Comparison of ENCODE assay signal across 12 mouse cellular contexts in the genomic region with DNA sequence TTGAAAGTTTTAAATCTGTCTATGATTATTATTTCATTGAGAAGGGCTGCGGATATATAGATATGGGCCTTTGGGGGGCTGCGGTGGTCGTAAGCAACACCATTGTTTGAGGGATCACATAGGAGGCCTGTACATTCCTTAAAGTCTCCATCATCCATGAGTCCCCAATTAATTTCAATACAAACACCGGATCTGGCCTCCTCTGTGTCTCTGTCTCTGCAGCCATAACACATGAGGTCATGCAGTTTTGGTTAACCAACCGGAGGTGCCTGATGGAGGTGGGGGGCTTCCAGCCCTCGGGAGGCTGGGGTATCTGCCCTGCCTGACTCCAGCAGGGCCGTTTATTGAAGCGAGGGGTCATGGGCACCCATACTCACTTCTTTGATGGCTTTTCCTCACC. TPM values are rescaled to one million over a fixed set of nuclear protein-coding genes. Genes with fewer than 3 reads are reported as not detected.
DNase-seq lines count a peak whose midpoint lies in the region; ATAC-seq and TF ChIP-seq lines count a peak whose summit lies in the region.
"Had no signal": no experiment of that assay in that cellular context is flagged by ENCODE, and none has a peak within 500 bp of the region (broad histone marks: within the 10 kb centered on the region; RNA-seq: fewer than 3 reads in every experiment).

No protein-coding gene starts in this region.

- no peaks in the 10 kb centered on the region for H3K36me3 ChIP-seq in heart, embryonic 11.5 days (ENCODE audit: control insufficient read depth, insufficient read depth, low read length)
- H3K36me3 ChIP-seq in lung, postnatal 0 days (ENCODE audit: insufficient read depth, low read length), result no peaks in the 10 kb centered on the region
- H3K36me3 ChIP-seq in intestine, embryonic 16.5 days (ENCODE audit: control insufficient read depth, insufficient read depth, low read length), result no peaks in the 10 kb centered on the region
- H3K36me3 ChIP-seq in stomach, embryonic 15.5 days, result no peaks in the 10 kb centered on the region
- H3K36me3 ChIP-seq: forebrain, embryonic 15.5 days; midbrain, embryonic 15.5 days had no signal

- TF ChIP-seq CTCF in lung, postnatal 0 days (IDR thresholded peaks at IDR 0.05), result no peak

- no peak overlapping the region for H3K4me2 ChIP-seq in heart, embryonic 11.5 days
- H3K4me2 ChIP-seq in lung, postnatal 0 days (replicated peaks; ENCODE audit: low read depth, low read length), result no peak overlapping the region
- H3K4me2 ChIP-seq in intestine, embryonic 16.5 days (ENCODE audit: low read depth, low read length), result peak overlapping the region; percentile 3; the same call in 1 of the 2 replicates
- H3K4me2 ChIP-seq in stomach, embryonic 15.5 days, result no peak overlapping the region; the same call in 1 of the 2 replicates
- H3K4me2 ChIP-seq: forebrain, embryonic 15.5 days; midbrain, embryonic 15.5 days had no signal

- H3K9me3 ChIP-seq in heart, embryonic 11.5 days (replicated peaks; ENCODE audit: control insufficient read depth, low read length), result no peaks in the 10 kb centered on the region
- H3K9me3 ChIP-seq in lung, postnatal 0 days (ENCODE audit: low read length), result no peaks in the 10 kb centered on the region
- no peaks in the 10 kb centered on the region for H3K9me3 ChIP-seq in intestine, embryonic 16.5 days (ENCODE audit: control insufficient read depth, low read length)
- no peaks in the 10 kb centered on the region for H3K9me3 ChIP-seq in stomach, embryonic 15.5 days
- H3K9me3 ChIP-seq: forebrain, embryonic 15.5 days; midbrain, embryonic 15.5 days had no signal

- no peak for TF ChIP-seq EP300 in lung, postnatal 0 days (IDR thresholded peaks at IDR 0.05)

- DNase-seq in heart, postnatal 14 days, result no peak
- DNase-seq in lung, postnatal 0 days (ENCODE audit: low spot score), result peak; percentile 33
- DNase-seq in lung, postnatal 14 days, result no peak
- DNase-seq in urinary bladder, postnatal 14 days (ENCODE audit: low spot score), result no peak
- no peak for DNase-seq in thymus, postnatal 36 days

- no peak for ATAC-seq in heart, embryonic 11.5 days (replicated peaks; ENCODE audit: insufficient number of reproducible peaks, low FRiP score, low TSS enrichment)
- peak; percentile 76 for ATAC-seq in lung, postnatal 0 days
- 0 out of 2 replicates have a peak, but pooled peaks have one; percentile 44 for ATAC-seq in intestine, embryonic 16.5 days
- ATAC-seq in stomach, embryonic 15.5 days (ENCODE audit: insufficient read depth, low FRiP score, low read depth), result no peak
- ATAC-seq: forebrain, embryonic 15.5 days; midbrain, embryonic 15.5 days had no signal

- WGBS in heart, embryonic 11.5 days (ENCODE audit: insufficient replicate concordance), result 59% methylated on average over 8 of the region's 8 CpGs
- WGBS in lung, postnatal 0 days, result 50% methylated on average over 8 of the region's 8 CpGs
- 50% methylated on average over 8 of the region's 8 CpGs for WGBS in intestine, embryonic 16.5 days
- 53% methylated on average over 8 of the region's 8 CpGs for WGBS in stomach, embryonic 15.5 days

- peak overlapping the region; percentile 57 for H3K27ac ChIP-seq in heart, embryonic 11.5 days (ENCODE audit: low read depth, low read length)
- no peak overlapping the region for H3K27ac ChIP-seq in lung, postnatal 0 days (ENCODE audit: low read length)
- H3K27ac ChIP-seq in intestine, embryonic 16.5 days (ENCODE audit: low read length), result peak overlapping the region; percentile 77
- peak overlapping the region; percentile 78 for H3K27ac ChIP-seq in stomach, embryonic 15.5 days
- H3K27ac ChIP-seq: forebrain, embryonic 15.5 days; midbrain, embryonic 15.5 days had no signal

- no peak overlapping the region for H3K4me3 ChIP-seq in heart, embryonic 11.5 days (ENCODE audit: low read depth, low read length)
- no peak overlapping the region for H3K4me3 ChIP-seq in lung, postnatal 0 days (ENCODE audit: low read depth, low read length)
- H3K4me3 ChIP-seq in intestine, embryonic 16.5 days (ENCODE audit: low read length), result no peak overlapping the region
- H3K4me3 ChIP-seq in stomach, embryonic 15.5 days (replicated peaks), result no peak overlapping the region
- H3K4me3 ChIP-seq: forebrain, embryonic 15.5 days; midbrain, embryonic 15.5 days had no signal

- intact Hi-C loops in heart, postnatal 14 days (cut with DNase I), result loop anchor here (5.0 kb wide), 1 partner anchor 52 kb away; no protein-coding TSS in a partner anchor

- H3K27me3 ChIP-seq in heart, embryonic 11.5 days (ENCODE audit: control insufficient read depth, insufficient read depth, low read length), result no peaks in the 10 kb centered on the region
- H3K27me3 ChIP-seq in lung, postnatal 0 days (replicated peaks; ENCODE audit: insufficient read depth, low read length), result no peaks in the 10 kb centered on the region
- H3K27me3 ChIP-seq in intestine, embryonic 16.5 days (replicated peaks; ENCODE audit: control insufficient read depth, insufficient read depth, low read length), result no peaks in the 10 kb centered on the region
- H3K27me3 ChIP-seq in stomach, embryonic 15.5 days (replicated peaks), result no peaks in the 10 kb centered on the region
- H3K27me3 ChIP-seq: forebrain, embryonic 15.5 days; midbrain, embryonic 15.5 days had no signal

- peaks cover 14% of the 10 kb centered on the region for H3K4me1 ChIP-seq in heart, embryonic 11.5 days (ENCODE audit: control insufficient read depth, insufficient read depth, low read length)
- H3K4me1 ChIP-seq in lung, postnatal 0 days (ENCODE audit: insufficient read depth, low read depth, low read length), result 0 out of 2 replicates have a peak, but pooled peaks cover 7% of the 10 kb centered on the region
- H3K4me1 ChIP-seq in intestine, embryonic 16.5 days (ENCODE audit: control insufficient read depth, insufficient read depth, low read length), result peaks cover 9% of the 10 kb centered on the region
- peaks cover 16% of the 10 kb centered on the region for H3K4me1 ChIP-seq in stomach, embryonic 15.5 days

- no peak overlapping the region for H3K9ac ChIP-seq in heart, embryonic 11.5 days (ENCODE audit: low read depth, low read length)
- no peak overlapping the region for H3K9ac ChIP-seq in lung, postnatal 0 days (replicated peaks; ENCODE audit: low read depth)
- no peak overlapping the region for H3K9ac ChIP-seq in intestine, embryonic 16.5 days (ENCODE audit: low read depth, low read length)
- no peak overlapping the region for H3K9ac ChIP-seq in stomach, embryonic 15.5 days
- H3K9ac ChIP-seq: forebrain, embryonic 15.5 days; midbrain, embryonic 15.5 days had no signal

RNA-seq across cellular contexts. Expression of gene Etv4, which starts 45.4 kb away (rescaled TPM):
- 4.5 and 8.7 TPM in 2 replicates for polyA plus RNA-seq in heart, embryonic 11.5 days (2014; fragmentation: Nextera tagmentation; extraction: Ambion mirVana)
- 1 to 10 TPM; 1.0 to 1.3 TPM for total RNA-seq in heart, postnatal 14 days (2021)
- polyA plus RNA-seq in lung, postnatal 0 days (2015; fragmentation: Nextera tagmentation; extraction: Ambion mirVana), result 1.2 TPM in 2 replicates
- 3.8 and 4.8 TPM in 2 replicates for polyA plus RNA-seq in intestine, embryonic 16.5 days (2015; fragmentation: Nextera tagmentation; extraction: Ambion mirVana)
- polyA plus RNA-seq in stomach, embryonic 15.5 days (2015; fragmentation: Nextera tagmentation; extraction: Ambion mirVana), result 6.8 and 9.0 TPM in 2 replicates
- total RNA-seq: common myeloid progenitor, adult 5-6 weeks; hematopoietic stem cell, adult 5-6 weeks had no signal

Comparison
In these comparisons a context has a peak if more than half of its experiments do, and no peak if none do; other contexts are left out.
1. ATAC-seq: peak in lung, postnatal 0 days (single experiment) and intestine, embryonic 16.5 days (single experiment); none in heart, embryonic 11.5 days (single experiment) and stomach, embryonic 15.5 days (single experiment).